Mouse (Mus musculus) cerebellum, postnatal 14 days (tissue): ENCODE data around the gene A830018L16Rik.
"Not testable (repeated sequence)": the region's sequence is repeated elsewhere in the genome, so short reads cannot be mapped to it uniquely, and the experiment has no call there.

Experiments used
- DNase-seq, 2 experiments: peaks; one replicate each; pipeline ENCODE4 v3.0.0; 2021; ENCODE audit warnings: mixed read lengths in 2 of 2

The A830018L16Rik gene

DNA sequence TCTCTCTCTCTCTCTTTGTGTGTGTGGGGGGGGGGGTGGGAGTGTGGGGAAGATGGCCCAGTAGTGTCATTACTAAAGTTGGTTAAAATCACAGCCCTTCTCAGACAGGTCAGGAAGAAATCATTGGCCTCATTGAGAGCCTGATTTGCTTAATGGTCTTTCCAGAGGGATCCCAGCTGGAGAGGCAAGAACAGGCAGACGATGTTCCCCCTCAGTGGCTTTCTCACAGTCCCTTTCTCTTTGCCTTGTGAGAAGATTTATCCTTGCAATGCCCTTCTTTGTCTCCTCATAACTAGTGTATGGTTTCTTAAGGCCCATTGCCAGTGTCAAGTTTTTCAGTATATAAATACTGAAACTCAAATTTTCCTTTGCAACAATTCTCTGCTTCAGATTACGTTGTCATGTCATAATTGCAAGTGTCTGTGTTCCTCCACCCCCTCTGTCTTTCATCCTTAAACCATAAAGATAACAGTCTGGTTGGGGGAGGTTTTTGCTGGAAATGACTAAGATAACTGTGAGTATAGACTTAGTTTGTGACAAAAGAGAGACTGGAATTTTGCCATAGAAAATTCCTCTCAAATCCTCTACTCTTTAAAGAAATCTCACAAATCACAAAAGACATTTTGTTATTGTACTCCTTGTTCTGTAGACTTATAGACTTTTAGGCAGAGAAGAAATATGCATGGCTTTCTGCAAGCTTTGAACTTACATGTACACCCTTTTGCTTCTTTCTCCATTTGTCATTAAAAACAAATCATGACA, 595.1 kb downstream of the A830018L16Rik start:
- no peak for DNase-seq

DNA sequence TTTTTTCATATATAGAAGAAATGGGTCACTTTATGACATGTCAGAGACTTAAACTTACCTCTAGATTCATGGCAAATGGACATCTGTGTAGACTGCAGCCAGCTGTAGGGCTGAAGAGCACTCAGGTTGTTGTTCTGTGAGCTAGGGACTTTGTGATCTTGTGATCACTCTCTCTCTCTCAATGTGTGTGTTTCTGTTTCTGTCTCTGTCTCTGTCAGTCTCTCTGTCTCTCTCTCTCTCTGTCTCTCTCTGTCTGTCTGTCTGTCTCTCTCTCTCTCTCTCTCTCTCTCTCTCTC, 595.6 kb downstream of the A830018L16Rik start:
- DNase-seq = no peak

DNA sequence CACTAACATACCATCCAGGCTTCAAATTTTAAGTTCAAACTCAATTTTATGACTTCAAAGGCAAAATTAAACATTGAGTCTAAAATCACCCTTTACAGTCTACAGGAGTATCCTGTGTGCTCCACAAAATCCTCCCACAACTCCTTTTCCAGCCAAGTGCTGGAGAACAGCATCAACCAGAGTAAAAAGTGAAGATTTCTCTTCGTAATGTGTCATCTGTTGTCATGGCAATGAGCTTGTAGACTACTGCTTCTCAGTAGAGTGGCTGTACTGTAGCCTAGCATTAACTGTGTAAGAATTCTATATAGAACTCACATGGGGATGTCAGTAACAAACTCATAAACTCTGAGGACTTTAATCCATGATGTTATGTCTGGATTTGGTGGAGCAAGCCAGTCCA, 596.7 kb downstream of the A830018L16Rik start:
- DNase-seq = no peak

DNA sequence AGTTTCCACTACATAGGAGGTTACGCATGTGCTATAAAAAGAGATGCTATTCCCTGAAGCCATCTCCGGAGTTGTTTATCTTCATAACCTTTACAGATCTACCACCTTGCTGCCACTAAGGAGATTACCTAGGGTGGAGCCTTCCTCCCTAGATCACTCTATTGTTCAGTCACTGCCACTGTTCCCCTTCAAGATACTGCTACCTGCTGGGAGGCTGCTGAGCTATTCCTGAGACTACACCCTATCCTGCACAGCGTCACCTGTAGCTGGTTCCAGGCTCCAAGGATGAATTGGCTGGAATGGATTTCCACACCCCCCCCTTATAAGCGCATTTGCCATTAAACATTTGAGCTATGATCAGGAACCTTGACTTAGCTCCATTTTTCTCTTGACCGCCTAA, 606.7 kb downstream of the A830018L16Rik start:
- not testable (repeated sequence) for DNase-seq
